In genomic region chr5:149353039-149353655, GRCm38 (mm10) we compare ENCODE assay signal across 7 mouse cellular contexts. TPM values are rescaled to one million over a fixed set of nuclear protein-coding genes. Genes with fewer than 3 reads are reported as not detected.
DNase-seq lines count a peak whose midpoint lies in the region; ATAC-seq and TF ChIP-seq lines count a peak whose summit lies in the region.

No protein-coding gene starts in this region.

- WGBS in midbrain, embryonic 16.5 days: 29% methylated on average over 14 of the region's 14 CpGs

- TF ChIP-seq POLR2A in MEL (IDR thresholded peaks at IDR 0.05; ENCODE audit: control insufficient read depth in 1 of 2, insufficient read depth in 1 of 2, low read depth in 1 of 2, low read length in 2 of 2, poor library complexity in 1 of 2): peak in 1 of 2 experiments; percentile 68; a peak in 2 of 4 replicates

- intact Hi-C loops in left cerebral cortex, postnatal 25 days (cut with DNase I): no loop called here

- peak in 1 of 2 experiments; percentile 79; a peak in 2 of 4 replicates for TF ChIP-seq EP300 in MEL (IDR thresholded peaks at IDR 0.05; ENCODE audit: low read depth in 1 of 2, low read length in 2 of 2)

- no peak overlapping the region for H3K4me2 ChIP-seq in midbrain, embryonic 16.5 days (ENCODE audit: low read length)

- H3K36me3 ChIP-seq in MEL (ENCODE audit: control insufficient read depth in 1 of 2, insufficient read depth in 2 of 2, low read length in 2 of 2): peaks cover 0 to 29% of the 10 kb centered on the region in 2 experiments; a peak in 2 of 4 replicates
- H3K36me3 ChIP-seq in midbrain, embryonic 16.5 days (ENCODE audit: control insufficient read depth, insufficient read depth, low read length): no peaks in the 10 kb centered on the region

- no peak for TF ChIP-seq CTCF in MEL (IDR thresholded peaks at IDR 0.05 in 2 of 3, conservative IDR thresholded peaks at IDR 0.05 in 1 of 3; ENCODE audit: control insufficient read depth in 1 of 3, insufficient read depth in 1 of 3, low read depth in 2 of 3, low read length in 3 of 3, poor library complexity in 1 of 3, severe bottlenecking in 1 of 3)

- peak overlapping the region; percentile 77 for H3K9ac ChIP-seq in MEL (ENCODE audit: control insufficient read depth, low read depth, low read length, poor library complexity, severe bottlenecking)
- H3K9ac ChIP-seq in midbrain, embryonic 16.5 days (ENCODE audit: low read depth, low read length): no peak overlapping the region

- peak; percentile 96 for DNase-seq in MEL (ENCODE audit: low read depth, low spot score)
- DNase-seq in adrenal gland, adult 18-20 months (ENCODE audit: low spot score in 2 of 2): peak; percentile 42 to 54
- peak; percentile 51 for DNase-seq in embryo, embryonic 9.5 days (ENCODE audit: extremely low spot score)
- DNase-seq in heart, adult 8-10 months (ENCODE audit: low spot score): peak; percentile 45
- DNase-seq in kidney, postnatal 4 days: peak; percentile 76 to 84
- no peak for DNase-seq in left cerebral cortex, postnatal 25 days (ENCODE audit: low spot score in 2 of 2)

- H3K79me2 ChIP-seq in MEL (ENCODE audit: control insufficient read depth, insufficient read depth, low read length, poor library complexity): no peaks in the 10 kb centered on the region; the same call in 1 of the 2 replicates

- peak overlapping the region in 1 of 2 experiments; percentile 23; a peak in 2 of 4 replicates for H3K4me3 ChIP-seq in MEL (ENCODE audit: control insufficient read depth in 1 of 2, insufficient read depth in 1 of 2, low read depth in 2 of 2, low read length in 2 of 2)
- no peak overlapping the region for H3K4me3 ChIP-seq in midbrain, embryonic 16.5 days (ENCODE audit: low read depth, low read length)

- no peak for TF ChIP-seq RAD21 in MEL (IDR thresholded peaks at IDR 0.05; ENCODE audit: low read depth, low read length)

- peaks cover 21 to 37% of the 10 kb centered on the region in 2 experiments for H3K4me1 ChIP-seq in MEL (ENCODE audit: control insufficient read depth in 1 of 2, insufficient read depth in 2 of 2, low read length in 2 of 2)
- no peaks in the 10 kb centered on the region for H3K4me1 ChIP-seq in midbrain, embryonic 16.5 days (ENCODE audit: control insufficient read depth, insufficient read depth, low read length)

- peak overlapping the region; percentile 94 for H3K27ac ChIP-seq in MEL (ENCODE audit: control insufficient read depth, low read depth, low read length)
- peak overlapping the region; percentile 12; the same call in 1 of the 2 replicates for H3K27ac ChIP-seq in midbrain, embryonic 16.5 days (ENCODE audit: low read length)

- no peaks in the 10 kb centered on the region for H3K9me3 ChIP-seq in MEL (replicated peaks; ENCODE audit: insufficient read depth, low read length)
- H3K9me3 ChIP-seq in midbrain, embryonic 16.5 days (replicated peaks; ENCODE audit: control insufficient read depth, low read length, poor library complexity, severe bottlenecking): no peaks in the 10 kb centered on the region

- ATAC-seq in midbrain, embryonic 16.5 days: peak; percentile 72; the same call in 1 of the 2 replicates

- H3K27me3 ChIP-seq in MEL (ENCODE audit: control insufficient read depth in 1 of 2, insufficient read depth in 2 of 2, low read length in 2 of 2): no peaks in the 10 kb centered on the region
- H3K27me3 ChIP-seq in midbrain, embryonic 16.5 days (ENCODE audit: control insufficient read depth, insufficient read depth, low read depth, low read length): no peaks in the 10 kb centered on the region

TF ChIP-seq in MEL, 35 proteins besides CTCF, POLR2A, EP300 and RAD21:
- TF ChIP-seq MAX (IDR thresholded peaks at IDR 0.05; ENCODE audit: low read length) (0 out of 2 replicates have a peak, but pooled peaks have one; percentile 10), ZC3H11A (IDR thresholded peaks at IDR 0.05; ENCODE audit: low read depth, low read length) (no peak), USF2 (IDR thresholded peaks at IDR 0.05; ENCODE audit: borderline replicate concordance in 1 of 2, insufficient read depth in 1 of 2, low read depth in 1 of 2, low read length in 2 of 2) (no peak), NELFE (IDR thresholded peaks at IDR 0.05; ENCODE audit: low read depth, low read length) (no peak), MAZ (IDR thresholded peaks at IDR 0.05; ENCODE audit: low read depth, low read length) (0 out of 2 replicates have a peak, but pooled peaks have one; percentile 46), GATA1 (IDR thresholded peaks at IDR 0.05; ENCODE audit: low read depth, low read length) (0 out of 2 replicates have a peak, but pooled peaks have one; percentile 23), CHD1 (IDR thresholded peaks at IDR 0.05; ENCODE audit: low read depth, low read length) (no peak), MXI1 (IDR thresholded peaks at IDR 0.05; ENCODE audit: low read depth, low read length) (peak; percentile 70), SIN3A (IDR thresholded peaks at IDR 0.05; ENCODE audit: low read length) (peak; percentile 74), TAL1 (IDR thresholded peaks at IDR 0.05; ENCODE audit: low read length) (peak; percentile 53), HCFC1 (IDR thresholded peaks at IDR 0.05; ENCODE audit: low read depth, low read length) (peak; percentile 71; the same call in 1 of the 2 replicates), ETS1 (IDR thresholded peaks at IDR 0.05; ENCODE audit: low read depth, low read length) (peak; percentile 87), TBP (IDR thresholded peaks at IDR 0.05; ENCODE audit: low read depth, low read length) (peak; percentile 76), MYB (IDR thresholded peaks at IDR 0.05; ENCODE audit: low read depth, low read length) (no peak), TCF12 (IDR thresholded peaks at IDR 0.05; ENCODE audit: low read depth, low read length) (peak; percentile 71)

RNA-seq across cellular contexts. Expression of gene Medag, which starts 58.4 kb away (rescaled TPM):
- total RNA-seq in MEL (2012; rRNA removed): not detected in 2 replicates
- polyA plus RNA-seq in MEL (2012; ENCODE audit: insufficient read depth in 1 of 2, insufficient read length in 2 of 2, low read depth in 1 of 2, low replicate concordance in 2 of 2, missing spikeins in 1 of 2): not detected
- 10 to 100 TPM in 1 of 2 experiments, 1 to 10 TPM in 1; 2.3 to 11.8 TPM for total RNA-seq in adrenal gland, adult 18-20 months (2021)
- 10 to 100 TPM in 3 of 4 experiments, 1 to 10 TPM in 1; 9.4 to 13.9 (median 11.5) TPM for total RNA-seq in heart, adult 8-10 months (2022)
- polyA plus RNA-seq in midbrain, embryonic 16.5 days (2015; fragmentation: Nextera tagmentation; extraction: Ambion mirVana): 2.0 and 2.8 TPM in 2 replicates
- 10 to 100 TPM; 12.7 to 14.5 TPM for total RNA-seq in left cerebral cortex, postnatal 25 days (2021)

Comparison
In these comparisons a context has a peak if more than half of its experiments do, and no peak if none do; other contexts are left out.
1. DNase-seq: peak in MEL (single experiment), adrenal gland, adult 18-20 months (2 of 2), embryo, embryonic 9.5 days (single experiment), heart, adult 8-10 months (single experiment) and kidney, postnatal 4 days (2 of 2); none in left cerebral cortex, postnatal 25 days (0 of 2).